Mouse (Mus musculus) cerebellum, adult 11-12 months (tissue): Measurements from ENCODE around the gene Kxd1.

Experiments
- DNase-seq: peaks from one replicate; pipeline ENCODE4 v3.0.0; 2022

Kxd1 gene

DNA sequence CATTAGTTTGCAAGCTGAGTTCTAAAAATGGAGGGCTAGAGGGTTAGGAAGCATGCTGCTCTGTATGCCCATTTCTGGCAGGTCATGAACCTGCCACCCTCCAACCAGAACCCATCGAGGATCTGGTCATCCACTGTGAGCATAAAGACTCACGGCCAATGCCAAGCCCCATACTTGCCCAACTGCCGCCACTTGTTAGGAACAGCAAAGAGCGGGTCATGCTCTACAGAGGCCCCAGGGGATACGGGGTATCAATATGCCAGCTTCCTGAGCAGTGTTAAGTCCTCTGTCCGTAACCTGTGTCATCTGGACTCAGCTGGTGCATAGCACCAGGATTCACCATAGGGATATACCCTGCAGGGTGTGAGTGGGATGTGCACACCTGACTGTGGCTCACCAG is 63.6 kb downstream of the Kxd1 start:
- no peak for DNase-seq

GRCm38 (mm10) chr8:70463306-70463705 is 64.5 kb downstream of the Kxd1 start:
- DNase-seq = no peak

GRCm38 (mm10) chr8:70462516-70462813 is 65.3 kb downstream of the Kxd1 start:
- DNase-seq = no peak

GRCm38 (mm10) chr8:70461765-70462515 is 65.8 kb downstream of the Kxd1 start:
- no peak for DNase-seq

- DNase-seq = peak; percentile 66
These were observed 67.2 kb downstream of the Kxd1 start for GRCm38 (mm10) chr8:70460606-70461005.

- DNase-seq = no peak
These were observed 67.6 kb downstream of the Kxd1 start for GRCm38 (mm10) chr8:70460199-70460598.

- DNase-seq = no peak
These were observed 68.1 kb downstream of the Kxd1 start for GRCm38 (mm10) chr8:70459636-70460035.

DNA sequence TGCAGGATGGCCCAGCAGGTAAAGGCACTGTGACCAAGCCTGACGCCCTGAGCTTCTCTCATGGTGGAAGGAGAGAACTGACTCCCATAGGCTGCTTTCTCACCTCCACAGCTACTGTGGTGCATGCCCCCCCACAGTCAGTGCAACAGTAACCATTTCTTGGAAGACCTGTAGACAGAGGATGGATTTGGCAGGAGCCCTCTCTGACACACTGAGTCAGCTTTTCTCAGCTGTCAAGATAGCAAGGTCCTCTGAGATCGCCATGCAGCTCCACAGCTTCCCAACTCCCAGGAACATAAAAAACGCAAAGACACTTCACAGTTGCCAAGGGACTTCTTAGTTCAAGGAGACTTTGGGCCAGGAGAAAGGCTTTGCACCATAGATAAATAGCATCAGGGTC is 69.3 kb downstream of the Kxd1 start:
- DNase-seq = no peak
